Mouse (Mus musculus): ENCODE measurements around the gene Clec4b2.

- TF ChIP-seq CTCF (IDR thresholded peaks at IDR 0.05; ENCODE audit: borderline replicate concordance, extremely low read depth, insufficient read depth, insufficient read length): no peak
- TF ChIP-seq POLR2A (IDR thresholded peaks at IDR 0.05; ENCODE audit: borderline replicate concordance, extremely low read depth, insufficient read depth, insufficient read length, poor library complexity, severe bottlenecking): no peak
Measured at GRCm38 (mm10) chr6:123170106-123170505, 2.6 kb upstream of the Clec4b2 start.
